Mouse (Mus musculus) kidney, postnatal 0 days (tissue): ENCODE measurements at regions not wholly inside any gene's neighbourhood (a gene's known extent, or its start where the extent isn't known, plus 50 kb on each side); places are given as distances from the start of the nearest gene placed in this dataset.

Experiments used
- ATAC-seq: fragments of 200-750 bp; cut with Nextera tagmentation; replicated peaks from 2 replicates; pipeline ENCODE4 v1.8.0; 2017; ENCODE audit warnings: low read depth, moderate number of reproducible peaks, moderate TSS enrichment, moderate library complexity; ENCODE audit not compliant: low FRiP score
- DNase-seq: peaks from one replicate; pipeline ENCODE4 v3.0.0-alpha.2; 2016; ENCODE audit warnings: low spot score
- H3K27ac ChIP-seq: fragments of 300-500 bp; sonication (generic); 2 replicates; pipeline ENCODE4 v1.5.1; 2014; ENCODE audit warnings: mild to moderate bottlenecking
- H3K27me3 ChIP-seq: fragments of 300-500 bp; sonication (generic); 2 replicates; pipeline ENCODE4 v1.6.1; 2014; ENCODE audit warnings: low read length, mixed read lengths; ENCODE audit not compliant: insufficient read depth
- H3K36me3 ChIP-seq: fragments of 300-500 bp; sonication (generic); 2 replicates; pipeline ENCODE4 v1.6.1; 2014; ENCODE audit warnings: low read length, mixed read lengths; ENCODE audit not compliant: insufficient read depth
- H3K4me1 ChIP-seq: fragments of 300-500 bp; sonication (generic); replicated peaks from 2 replicates; pipeline ENCODE4 v1.6.1; 2014; ENCODE audit warnings: antibody characterized with exemption, low read length, mixed read lengths; ENCODE audit not compliant: insufficient read depth
- H3K4me2 ChIP-seq: fragments of 300-500 bp; sonication (generic); 2 replicates; pipeline ENCODE4 v1.6.1; 2014; ENCODE audit warnings: mild to moderate bottlenecking, low read length, moderate library complexity, mixed read lengths
- H3K4me3 ChIP-seq: fragments of 300-500 bp; sonication (generic); replicated peaks from 2 replicates; pipeline ENCODE4 v1.5.1; 2014; ENCODE audit warnings: low read depth, low read length
- H3K9ac ChIP-seq: fragments of 300-500 bp; sonication (generic); 2 replicates; pipeline ENCODE4 v1.6.1; 2014; ENCODE audit warnings: low read depth, low read length
- H3K9me3 ChIP-seq: fragments of 300-500 bp; sonication (generic); replicated peaks from 2 replicates; pipeline ENCODE4 v1.6.1; 2016; ENCODE audit warnings: low read length, inconsistent platforms, mixed read lengths
- CTCF ChIP-seq: IDR thresholded peaks from 2 replicates; pipeline ENCODE4 v1.5.1; 2016; ENCODE audit warnings: antibody characterized with exemption, low read depth, mild to moderate bottlenecking, moderate library complexity
- WGBS: fragments of 180-500 bp; shearing (Covaris S2); extraction: QIAGEN DNeasy Blood & Tissue Kit; methylation state at CpG from one replicate; pipeline ENCODE4 v1.1.7; 2014; 5-methylcytosine and 5-hydroxymethylcytosine counted together

DNA sequence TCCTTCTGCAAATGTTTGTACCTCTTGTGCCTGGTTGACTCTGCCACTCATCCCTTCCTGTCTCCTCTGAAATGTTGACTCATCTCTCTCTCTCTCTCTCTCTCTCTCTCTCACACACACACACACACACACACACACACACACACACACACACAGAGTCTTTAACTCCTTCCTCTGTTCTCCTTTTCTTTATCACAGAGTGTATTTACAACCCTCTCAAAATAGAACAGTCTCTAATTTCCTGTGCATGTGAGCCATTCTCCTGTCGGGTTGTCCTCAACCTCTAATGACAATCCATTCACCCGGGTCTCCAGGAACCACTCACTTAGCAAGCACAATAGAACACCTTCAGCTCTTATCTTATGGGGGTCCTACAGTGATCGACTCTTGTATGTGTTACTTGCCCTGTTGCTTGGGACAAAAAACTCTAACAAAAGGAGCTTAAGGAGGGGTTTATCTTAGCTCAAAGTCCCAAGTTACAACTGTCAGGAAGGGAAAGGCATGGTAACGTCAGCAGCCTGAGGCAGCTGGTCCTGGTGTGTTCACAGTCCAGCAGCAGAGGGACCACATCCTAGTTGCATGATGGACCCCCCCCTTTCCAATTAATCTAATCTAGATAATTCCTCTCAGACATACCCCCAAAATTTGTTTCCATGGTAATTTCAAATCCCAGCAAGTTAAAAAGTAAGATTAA lies 163.0 kb downstream of the Mycn start:
- no peaks in the 10 kb centered on the region for H3K4me1 ChIP-seq
- H3K9ac ChIP-seq: no peak overlapping the region
- H3K4me3 ChIP-seq: no peak overlapping the region
- WGBS: 46% methylated on average over 4 of the region's 4 CpGs
- H3K9me3 ChIP-seq: no peaks in the 10 kb centered on the region
- no peak overlapping the region for H3K27ac ChIP-seq
- H3K4me2 ChIP-seq: no peak overlapping the region
- DNase-seq (no peak), ATAC-seq (no peak)
- H3K27me3 ChIP-seq: no peaks in the 10 kb centered on the region
- TF ChIP-seq CTCF: no peak
- no peaks in the 10 kb centered on the region for H3K36me3 ChIP-seq

DNA sequence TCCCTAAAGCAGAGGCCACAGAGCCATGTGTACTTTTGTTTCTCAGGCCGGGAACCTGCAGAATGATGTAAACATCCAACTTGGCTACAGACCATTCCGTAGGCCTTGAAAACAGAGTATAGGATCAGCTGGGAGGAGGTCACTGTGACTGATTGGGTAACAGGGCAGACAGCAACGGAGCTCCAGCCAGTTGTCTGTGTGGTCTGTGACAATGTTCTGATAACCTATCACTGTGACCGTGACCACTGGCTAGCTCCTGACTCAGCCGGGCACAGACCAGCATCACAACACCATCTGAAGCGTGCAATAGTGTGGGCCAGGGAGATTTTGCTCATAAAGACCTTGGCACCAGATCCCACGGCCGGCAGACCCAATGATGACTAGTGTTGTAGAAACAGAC lies 164.3 kb downstream of the Mycn start:
- ATAC-seq (no peak), DNase-seq (no peak)
- WGBS: 69% methylated on average over 8 of the region's 8 CpGs
- Histone ChIP-seq H3K27me3 (no peaks in the 10 kb centered on the region), H3K4me1 (no peaks in the 10 kb centered on the region), H3K4me2 (no peak overlapping the region), H3K36me3 (no peaks in the 10 kb centered on the region), H3K9ac (no peak overlapping the region), H3K9me3 (no peaks in the 10 kb centered on the region), H3K4me3 (no peak overlapping the region), H3K27ac (no peak overlapping the region)
- no peak for TF ChIP-seq CTCF

DNA sequence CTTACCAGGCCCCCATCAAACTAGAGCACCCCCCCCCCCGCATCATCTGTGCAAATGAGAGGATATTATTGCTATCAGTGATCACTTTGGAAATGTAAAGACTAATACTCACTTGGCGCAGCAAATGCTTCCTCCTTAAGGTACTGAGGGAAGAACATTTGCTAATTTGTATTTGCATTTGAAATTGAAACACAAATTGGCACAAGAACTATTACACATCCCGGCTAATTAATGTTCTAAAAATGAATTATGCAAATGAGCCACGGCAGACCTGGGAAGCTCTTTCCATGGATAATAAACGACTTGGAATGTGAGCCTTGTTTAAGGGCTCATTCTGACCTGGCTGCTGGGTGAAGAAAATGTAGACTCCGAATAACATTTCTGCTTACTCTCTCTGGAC lies 164.9 kb downstream of the Mycn start:
- no peaks in the 10 kb centered on the region for H3K4me1 ChIP-seq
- TF ChIP-seq CTCF: no peak
- no peaks in the 10 kb centered on the region for H3K36me3 ChIP-seq
- H3K9ac ChIP-seq: no peak overlapping the region
- WGBS: 60% methylated on average over 6 of the region's 6 CpGs
- no peak overlapping the region for H3K27ac ChIP-seq
- no peak overlapping the region for H3K4me3 ChIP-seq
- H3K4me2 ChIP-seq: no peak overlapping the region
- no peak for ATAC-seq
- DNase-seq: no peak
- no peaks in the 10 kb centered on the region for H3K9me3 ChIP-seq
- H3K27me3 ChIP-seq: no peaks in the 10 kb centered on the region

DNA sequence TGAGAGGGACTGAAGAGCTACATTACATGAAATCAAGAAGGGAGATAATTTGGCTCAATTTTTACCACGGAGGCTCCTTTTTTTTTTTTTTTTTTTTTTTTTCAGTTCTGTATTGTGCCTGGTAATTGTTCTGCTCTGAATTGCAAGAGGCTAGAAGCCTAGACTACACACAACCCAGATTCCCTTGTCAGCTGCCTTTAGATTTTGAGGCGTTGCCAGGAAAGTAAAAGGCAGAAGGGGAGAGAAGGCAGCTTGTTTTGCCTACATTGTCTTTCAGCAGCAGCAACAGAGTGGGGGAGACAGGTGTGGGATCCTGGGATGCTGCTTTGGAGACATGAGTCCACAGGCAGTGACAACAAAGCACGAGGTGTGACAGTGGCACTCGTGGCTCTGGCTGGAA lies 170.7 kb downstream of the Mycn start:
- Histone ChIP-seq H3K27ac (no peak overlapping the region), H3K36me3 (no peaks in the 10 kb centered on the region), H3K4me3 (no peak overlapping the region), H3K9ac (no peak overlapping the region), H3K27me3 (no peaks in the 10 kb centered on the region), H3K9me3 (no peaks in the 10 kb centered on the region), H3K4me2 (no peak overlapping the region), H3K4me1 (no peaks in the 10 kb centered on the region)
- ATAC-seq: no peak
- TF ChIP-seq CTCF: no peak
- no peak for DNase-seq
- WGBS: 62% methylated on average over 4 of the region's 4 CpGs

DNA sequence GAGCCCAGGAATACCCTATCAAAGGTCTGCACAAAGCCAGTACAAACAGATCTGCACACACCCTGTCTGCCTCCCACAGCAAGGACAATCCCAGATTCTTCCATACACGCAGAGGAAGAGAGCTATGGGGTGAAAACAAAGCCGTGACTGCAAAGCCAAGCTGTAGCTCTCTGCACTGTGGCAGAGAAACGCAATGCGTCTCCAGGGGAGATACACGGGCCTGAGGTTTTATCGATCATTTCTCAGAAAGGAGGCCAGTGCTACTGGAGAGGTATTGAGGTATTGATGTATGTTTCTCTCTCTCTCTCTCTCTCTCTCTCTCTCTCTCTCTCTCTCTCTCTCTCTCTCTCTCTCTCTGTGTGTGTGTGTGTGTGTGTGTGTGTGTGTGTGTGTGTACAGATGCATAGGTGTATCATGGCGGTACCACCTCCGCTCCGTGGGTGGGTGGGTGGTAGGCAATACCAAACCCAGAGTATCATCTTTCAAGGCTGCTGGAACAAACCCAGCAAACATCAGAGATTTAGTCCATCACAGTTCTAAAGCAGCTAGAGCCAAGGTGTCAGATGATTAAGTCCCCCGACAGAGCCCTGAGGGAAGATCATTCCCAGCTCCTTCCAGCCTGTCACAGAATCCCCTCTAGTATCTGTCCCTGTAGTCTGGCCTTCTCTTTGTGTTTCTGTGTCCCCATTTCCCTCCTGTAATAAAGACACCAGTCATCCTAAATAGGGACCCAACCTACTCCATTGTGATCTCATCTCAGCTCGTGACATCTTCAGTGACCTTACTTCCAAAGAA lies 175.0 kb downstream of the Mycn start:
- H3K9me3 ChIP-seq: no peaks in the 10 kb centered on the region
- no peak overlapping the region for H3K27ac ChIP-seq
- H3K4me1 ChIP-seq: no peaks in the 10 kb centered on the region
- no peaks in the 10 kb centered on the region; the same call in 1 of the 2 replicates for H3K27me3 ChIP-seq
- no peak overlapping the region for H3K9ac ChIP-seq
- H3K4me3 ChIP-seq: no peak overlapping the region
- TF ChIP-seq CTCF: no peak
- WGBS: 47% methylated on average over 11 of the region's 11 CpGs
- DNase-seq (no peak), ATAC-seq (no peak)
- no peaks in the 10 kb centered on the region for H3K36me3 ChIP-seq
- H3K4me2 ChIP-seq: no peak overlapping the region

DNA sequence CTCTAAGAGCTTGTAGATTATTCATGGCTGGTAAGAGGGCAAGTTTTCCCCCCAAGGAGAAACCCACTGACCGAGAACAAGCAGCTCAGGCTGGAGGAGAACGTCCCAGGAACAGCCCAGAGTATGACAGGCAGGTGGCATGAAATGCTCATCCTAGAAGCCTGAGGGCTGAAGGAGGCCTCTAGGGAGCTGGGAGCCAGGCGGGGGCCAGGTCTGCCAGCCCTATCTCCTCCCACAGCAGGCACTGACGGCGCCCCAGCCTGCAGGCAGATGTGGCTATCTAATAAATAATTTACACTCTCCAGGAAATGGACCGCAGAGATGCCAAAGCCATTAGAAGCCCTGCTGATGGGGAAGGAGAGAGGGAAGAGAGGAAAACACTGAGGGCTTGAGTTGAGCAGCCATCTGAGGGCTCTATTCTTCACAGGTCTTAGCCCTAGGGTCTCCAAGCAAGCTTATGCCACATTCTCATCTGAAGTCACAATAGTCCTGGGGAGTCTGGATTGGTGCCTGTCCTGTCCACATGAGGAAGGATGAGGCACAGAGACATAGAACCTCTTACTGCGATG lies 176.1 kb downstream of the Mycn start:
- Histone ChIP-seq H3K27ac (no peak overlapping the region), H3K36me3 (no peaks in the 10 kb centered on the region), H3K27me3 (no peaks in the 10 kb centered on the region; the same call in 1 of the 2 replicates), H3K9me3 (no peaks in the 10 kb centered on the region; the same call in 1 of the 2 replicates), H3K4me3 (no peak overlapping the region), H3K4me2 (no peak overlapping the region), H3K4me1 (no peaks in the 10 kb centered on the region), H3K9ac (no peak overlapping the region)
- ATAC-seq: no peak
- no peak for TF ChIP-seq CTCF
- peak; percentile 8 for DNase-seq
- 34% methylated on average over 7 of the region's 7 CpGs for WGBS
